Mouse (Mus musculus): ENCODE data around the gene Pagr1b. TPM values are rescaled to one million over a fixed set of nuclear protein-coding genes. Genes with fewer than 3 reads are reported as not detected.

The Pagr1b gene
- total and polyA plus RNA-seq, 3 experiments: 0.30 to 6.6 TPM; not detected in 1

DNA sequence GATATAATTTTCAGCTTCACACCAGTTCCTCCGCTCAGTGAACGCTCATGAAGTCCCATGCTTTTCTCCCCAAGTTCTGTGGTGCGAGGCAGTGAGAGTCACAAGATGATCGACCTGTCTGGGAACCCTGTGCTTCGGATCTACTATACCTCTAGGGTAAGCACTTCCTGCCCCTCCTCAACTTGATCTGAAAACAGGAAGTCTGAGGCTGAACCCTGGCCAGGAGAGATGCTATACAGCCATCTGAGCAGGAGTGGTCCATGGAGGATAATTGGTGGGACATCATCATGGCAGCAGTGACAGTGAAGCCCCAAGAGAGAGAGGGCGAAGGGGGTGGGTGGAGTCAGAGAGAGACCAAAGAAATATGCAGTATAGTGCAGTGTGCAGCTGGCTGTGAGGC, 37.4 kb downstream of the Pagr1b start:
- Histone ChIP-seq H3K27ac (ENCODE audit: insufficient read depth, low read depth) (no peak overlapping the region), H3K4me3 (replicated peaks in 1 of 3; ENCODE audit: low read depth in 2 of 3, low read length in 2 of 3, poor library complexity in 1 of 3) (no peak overlapping the region), H3K4me1 (ENCODE audit: control insufficient read depth in 1 of 2, insufficient read depth in 2 of 2) (peaks cover 10 to 38% of the 10 kb centered on the region in 2 experiments), H3K79me2 (replicated peaks; ENCODE audit: control insufficient read depth, extremely low read depth, insufficient read depth, poor library complexity, severe bottlenecking) (peaks cover 17% of the 10 kb centered on the region), H3K4me2 (ENCODE audit: insufficient read depth, low read depth, poor library complexity, severe bottlenecking) (no peak overlapping the region), H3K9me3 (replicated peaks; ENCODE audit: low read length) (no peaks in the 10 kb centered on the region), H3K9ac (ENCODE audit: insufficient read depth, low read depth) (no peak overlapping the region), H3K27me3 (replicated peaks) (no peaks in the 10 kb centered on the region), H3K36me3 (replicated peaks in 1 of 2; ENCODE audit: control insufficient read depth in 1 of 2, insufficient read depth in 1 of 2, low read length in 1 of 2) (peaks cover 28 to 65% of the 10 kb centered on the region in 2 experiments)
- in situ Hi-C loops (cut with MboI; ENCODE audit: low pct_ligation_motif_present, low pct_unique_long_range_greater_than_20kb, low sequenced_read_pairs): loop anchor here (25.0 kb wide), 1 partner anchor 808 kb away; the partner anchor contains the start of genes Gm49388 and Setd1a
- dilution Hi-C loops (cut with MboI; ENCODE audit: extremely low pct_ligation_motif_present, extremely low pct_unique_long_range_greater_than_20kb, low sequenced_read_pairs): no loop called here
- no peak for DNase-seq (ENCODE audit: extremely low read depth)
- no peak for TF ChIP-seq MAFK (IDR thresholded peaks at IDR 0.05; ENCODE audit: insufficient replicate concordance, low read length)
- TF ChIP-seq RAD21 (IDR thresholded peaks at IDR 0.05; ENCODE audit: low read depth, low read length): no peak
- no peak for TF ChIP-seq ZMIZ1 (IDR thresholded peaks at IDR 0.05; ENCODE audit: low read depth, low read length)
- no peak for TF ChIP-seq KAT2A (IDR thresholded peaks at IDR 0.05; ENCODE audit: insufficient replicate concordance, low read length)
- no peak for TF ChIP-seq CHD2 (IDR thresholded peaks at IDR 0.05; ENCODE audit: low read length)
- no peak for TF ChIP-seq CTCF (conservative IDR thresholded peaks at IDR 0.05 in 1 of 2, IDR thresholded peaks at IDR 0.05 in 1 of 2; ENCODE audit: low read depth in 2 of 2, low read length in 2 of 2)

DNA sequence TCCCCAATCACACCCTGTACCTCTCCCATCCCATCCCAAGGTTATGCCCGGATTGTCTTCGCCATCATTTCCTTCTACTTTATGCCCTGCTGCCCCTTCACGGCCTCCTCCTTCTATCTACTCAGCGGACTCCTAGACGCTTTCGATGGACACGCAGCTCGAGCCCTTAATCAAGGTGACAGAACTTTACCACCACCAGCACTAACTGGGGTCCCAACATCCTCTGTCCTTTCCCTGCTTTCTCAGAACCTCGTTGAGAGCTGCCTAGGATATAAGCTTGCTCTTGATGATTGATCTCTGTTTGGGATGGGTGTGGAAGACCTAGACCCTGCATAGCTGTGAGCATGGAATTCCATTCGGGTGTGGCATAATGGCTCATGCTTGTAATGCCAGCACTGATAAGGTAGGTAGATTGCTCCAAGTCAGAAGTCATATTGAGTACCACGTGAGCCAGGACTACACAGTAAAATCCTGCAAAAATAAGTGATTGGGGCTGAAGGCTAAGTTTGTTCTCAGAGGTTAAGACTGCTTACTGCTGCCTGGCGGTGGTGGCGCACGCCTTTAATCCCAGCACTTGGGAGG, 39.3 kb downstream of the Pagr1b start:
- Histone ChIP-seq H3K9me3 (replicated peaks; ENCODE audit: low read length) (no peaks in the 10 kb centered on the region), H3K4me1 (ENCODE audit: control insufficient read depth in 1 of 2, insufficient read depth in 2 of 2) (peaks cover 10 to 38% of the 10 kb centered on the region in 2 experiments), H3K9ac (ENCODE audit: insufficient read depth, low read depth) (peak overlapping the region; percentile 89), H3K79me2 (replicated peaks; ENCODE audit: control insufficient read depth, extremely low read depth, insufficient read depth, poor library complexity, severe bottlenecking) (peaks cover 17% of the 10 kb centered on the region), H3K4me3 (replicated peaks in 1 of 3; ENCODE audit: low read depth in 2 of 3, low read length in 2 of 3, poor library complexity in 1 of 3) (peak overlapping the region; percentile 76 to 98 (median 97)), H3K36me3 (replicated peaks in 1 of 2; ENCODE audit: control insufficient read depth in 1 of 2, insufficient read depth in 1 of 2, low read length in 1 of 2) (peaks cover 28 to 58% of the 10 kb centered on the region in 2 experiments), H3K4me2 (ENCODE audit: insufficient read depth, low read depth, poor library complexity, severe bottlenecking) (peak overlapping the region; percentile 76), H3K27me3 (replicated peaks) (no peaks in the 10 kb centered on the region), H3K27ac (ENCODE audit: insufficient read depth, low read depth) (no peak overlapping the region)
- no peak for TF ChIP-seq MYC (IDR thresholded peaks at IDR 0.05; ENCODE audit: low read depth, low read length)
- TF ChIP-seq USF2 (conservative IDR thresholded peaks at IDR 0.05; ENCODE audit: low read depth, low read length): no peak
- no peak for TF ChIP-seq IRF4 (IDR thresholded peaks at IDR 0.05; ENCODE audit: low read depth, low read length)
- TF ChIP-seq MAFK (IDR thresholded peaks at IDR 0.05; ENCODE audit: insufficient replicate concordance, low read length): no peak
- no peak for TF ChIP-seq ZMIZ1 (IDR thresholded peaks at IDR 0.05; ENCODE audit: low read depth, low read length)
- no peak for TF ChIP-seq CHD2 (IDR thresholded peaks at IDR 0.05; ENCODE audit: low read length)
- no peak for TF ChIP-seq BHLHE40 (IDR thresholded peaks at IDR 0.05; ENCODE audit: low read depth, low read length)
- no peak for TF ChIP-seq RAD21 (IDR thresholded peaks at IDR 0.05; ENCODE audit: low read depth, low read length)
- no peak for TF ChIP-seq ELF1 (IDR thresholded peaks at IDR 0.05; ENCODE audit: low read depth, low read length)
- TF ChIP-seq POLR2AphosphoS2 (IDR thresholded peaks at IDR 0.05; ENCODE audit: low read depth, low read length): no peak
- no peak for TF ChIP-seq KAT2A (IDR thresholded peaks at IDR 0.05; ENCODE audit: insufficient replicate concordance, low read length)
- TF ChIP-seq CTCF (conservative IDR thresholded peaks at IDR 0.05 in 1 of 2, IDR thresholded peaks at IDR 0.05 in 1 of 2; ENCODE audit: low read depth in 2 of 2, low read length in 2 of 2): no peak
- in situ Hi-C loops (cut with MboI; ENCODE audit: low pct_ligation_motif_present, low pct_unique_long_range_greater_than_20kb, low sequenced_read_pairs) (loop anchor here (25.0 kb wide), 1 partner anchor 810 kb away; the partner anchor contains the start of genes Gm49388 and Setd1a), dilution Hi-C loops (cut with MboI; ENCODE audit: extremely low pct_ligation_motif_present, extremely low pct_unique_long_range_greater_than_20kb, low sequenced_read_pairs) (no loop called here)
- DNase-seq (ENCODE audit: extremely low read depth): no peak

All from CH12.LX (cell line).